Comparison of ENCODE assay signal across 14 mouse cellular contexts in the genomic region with DNA sequence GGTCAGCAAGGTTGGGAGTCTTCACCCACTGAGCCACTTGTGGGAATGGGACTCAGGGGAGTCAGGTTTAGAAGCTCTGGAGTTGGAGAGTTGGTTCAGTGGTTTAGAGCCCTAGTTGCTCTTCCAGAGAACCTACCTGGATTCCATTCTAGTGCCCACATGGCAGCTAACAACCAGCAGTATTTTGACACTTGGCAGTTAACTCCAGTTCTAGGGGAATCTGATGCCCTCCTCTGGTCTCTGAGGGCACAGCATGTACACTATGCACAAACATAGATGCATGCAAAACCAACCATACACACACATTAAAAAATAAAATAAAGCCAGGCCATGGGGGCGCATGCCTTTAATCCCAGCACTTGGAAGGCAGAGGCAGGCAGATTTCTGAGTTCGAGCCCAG. TPM values are rescaled to one million over a fixed set of nuclear protein-coding genes. Genes with fewer than 3 reads are reported as not detected.
DNase-seq lines count a peak whose midpoint lies in the region; ATAC-seq and TF ChIP-seq lines count a peak whose summit lies in the region.
"Had no signal": no experiment of that assay in that cellular context is flagged by ENCODE, and none has a peak within 500 bp of the region (broad histone marks: within the 10 kb centered on the region; RNA-seq: fewer than 3 reads in every experiment).

No protein-coding gene starts in this region.

- no peak overlapping the region for H3K4me3 ChIP-seq in forebrain, embryonic 10.5 days
- no peak overlapping the region for H3K4me3 ChIP-seq in forebrain, embryonic 12.5 days (replicated peaks)
- no peak overlapping the region for H3K4me3 ChIP-seq in liver, embryonic 14.5 days (ENCODE audit: insufficient read depth in 1 of 2, low read depth in 2 of 2, low read length in 2 of 2)
- no peak overlapping the region for H3K4me3 ChIP-seq in MEL (ENCODE audit: control insufficient read depth in 1 of 2, insufficient read depth in 1 of 2, low read depth in 2 of 2, low read length in 2 of 2)
- H3K4me3 ChIP-seq: embryonic facial prominence, embryonic 15.5 days; limb, embryonic 12.5 days; megakaryocyte, embryonic 14.5 days; neural tube, embryonic 13.5 days had no signal

- no peaks in the 10 kb centered on the region for H3K9me3 ChIP-seq in forebrain, embryonic 10.5 days
- H3K9me3 ChIP-seq in forebrain, embryonic 12.5 days, result no peaks in the 10 kb centered on the region
- no peaks in the 10 kb centered on the region for H3K9me3 ChIP-seq in liver, embryonic 14.5 days (ENCODE audit: control insufficient read depth, low read length)
- H3K9me3 ChIP-seq in MEL (replicated peaks; ENCODE audit: insufficient read depth, low read length), result no peaks in the 10 kb centered on the region
- H3K9me3 ChIP-seq: embryonic facial prominence, embryonic 15.5 days; limb, embryonic 12.5 days; megakaryocyte, embryonic 14.5 days; neural tube, embryonic 13.5 days had no signal

- H3K27ac ChIP-seq in forebrain, embryonic 10.5 days, result no peak overlapping the region
- no peak overlapping the region for H3K27ac ChIP-seq in forebrain, embryonic 12.5 days
- H3K27ac ChIP-seq in liver, embryonic 14.5 days, result no peak overlapping the region
- no peak overlapping the region for H3K27ac ChIP-seq in MEL (ENCODE audit: control insufficient read depth, low read depth, low read length)
- H3K27ac ChIP-seq: embryonic facial prominence, embryonic 15.5 days; limb, embryonic 12.5 days; neural tube, embryonic 13.5 days had no signal

- no peak for ATAC-seq in forebrain, embryonic 12.5 days (ENCODE audit: low FRiP score)
- ATAC-seq in liver, embryonic 14.5 days (ENCODE audit: insufficient read depth), result no peak

- TF ChIP-seq EP300 in liver, embryonic 14.5 days (IDR thresholded peaks at IDR 0.05; ENCODE audit: low read depth), result no peak
- no peak for TF ChIP-seq EP300 in MEL (IDR thresholded peaks at IDR 0.05; ENCODE audit: low read depth in 1 of 2, low read length in 2 of 2)

- peak; percentile 84 for TF ChIP-seq RAD21 in MEL (IDR thresholded peaks at IDR 0.05; ENCODE audit: low read depth, low read length)

- H3K27me3 ChIP-seq in forebrain, embryonic 10.5 days (ENCODE audit: poor library complexity, severe bottlenecking), result peaks cover 1% of the 10 kb centered on the region
- H3K27me3 ChIP-seq in forebrain, embryonic 12.5 days, result no peaks in the 10 kb centered on the region
- no peaks in the 10 kb centered on the region for H3K27me3 ChIP-seq in liver, embryonic 14.5 days (ENCODE audit: control insufficient read depth, insufficient read depth, low read length)
- no peaks in the 10 kb centered on the region for H3K27me3 ChIP-seq in MEL (ENCODE audit: control insufficient read depth in 1 of 2, insufficient read depth in 2 of 2, low read length in 2 of 2)
- H3K27me3 ChIP-seq: embryonic facial prominence, embryonic 15.5 days; limb, embryonic 12.5 days; neural tube, embryonic 13.5 days had no signal

- no peaks in the 10 kb centered on the region; the same call in 1 of the 2 replicates for H3K79me2 ChIP-seq in MEL (ENCODE audit: control insufficient read depth, insufficient read depth, low read length, poor library complexity)

- peaks cover 19% of the 10 kb centered on the region for H3K4me1 ChIP-seq in forebrain, embryonic 10.5 days
- H3K4me1 ChIP-seq in forebrain, embryonic 12.5 days, result peaks cover 14% of the 10 kb centered on the region
- peaks cover 6 to 13% of the 10 kb centered on the region in 2 experiments for H3K4me1 ChIP-seq in liver, embryonic 14.5 days (replicated peaks; ENCODE audit: control insufficient read depth in 2 of 2, insufficient read depth in 2 of 2, low read length in 1 of 2)
- peaks cover 26 to 36% of the 10 kb centered on the region in 2 experiments for H3K4me1 ChIP-seq in MEL (ENCODE audit: control insufficient read depth in 1 of 2, insufficient read depth in 2 of 2, low read length in 2 of 2)

- no peak overlapping the region for H3K9ac ChIP-seq in forebrain, embryonic 12.5 days
- no peak overlapping the region for H3K9ac ChIP-seq in liver, embryonic 14.5 days (replicated peaks)
- H3K9ac ChIP-seq in MEL (ENCODE audit: control insufficient read depth, low read depth, low read length, poor library complexity, severe bottlenecking), result no peak overlapping the region
- H3K9ac ChIP-seq: embryonic facial prominence, embryonic 15.5 days; limb, embryonic 12.5 days; neural tube, embryonic 13.5 days had no signal

- DNase-seq in forebrain, embryonic 10.5 days (ENCODE audit: extremely low spot score, low spot score), result peak; percentile 16
- no peak for DNase-seq in liver, embryonic 14.5 days (ENCODE audit: low read depth in 3 of 3, low spot score in 3 of 3)
- DNase-seq in liver (no peak), MEL (ENCODE audit: low read depth, low spot score) (peak; percentile 81)
- peak; percentile 40 for DNase-seq in retina, postnatal 1 day
- no peak for DNase-seq in frontal cortex, postnatal 25 days (ENCODE audit: low spot score in 2 of 2)
- no peak for DNase-seq in adrenal gland, adult 8-10 months
- DNase-seq: cerebellum, adult 11-12 months; heart, postnatal 14 days had no signal

- TF ChIP-seq POLR2A in MEL (IDR thresholded peaks at IDR 0.05; ENCODE audit: control insufficient read depth in 1 of 2, insufficient read depth in 1 of 2, low read depth in 1 of 2, low read length in 2 of 2, poor library complexity in 1 of 2), result no peak

- 91% methylated on average over 2 of the region's 2 CpGs for WGBS in forebrain, embryonic 10.5 days
- WGBS in forebrain, embryonic 12.5 days, result 91% methylated on average over 2 of the region's 2 CpGs
- WGBS in liver, embryonic 14.5 days (ENCODE audit: insufficient replicate concordance), result 62% methylated on average over 2 of the region's 2 CpGs

- H3K36me3 ChIP-seq in forebrain, embryonic 10.5 days (replicated peaks), result peaks cover 1% of the 10 kb centered on the region; the same call in 1 of the 2 replicates
- H3K36me3 ChIP-seq in forebrain, embryonic 12.5 days (replicated peaks), result peaks cover 1% of the 10 kb centered on the region; the same call in 1 of the 2 replicates
- H3K36me3 ChIP-seq in liver, embryonic 14.5 days (replicated peaks; ENCODE audit: control insufficient read depth, insufficient read depth, low read depth), result no peaks in the 10 kb centered on the region
- H3K36me3 ChIP-seq in MEL (ENCODE audit: control insufficient read depth in 1 of 2, insufficient read depth in 2 of 2, low read length in 2 of 2), result peaks cover 0 to 32% of the 10 kb centered on the region in 2 experiments; a peak in 2 of 4 replicates

- no peak overlapping the region for H3K4me2 ChIP-seq in forebrain, embryonic 12.5 days
- no peak overlapping the region for H3K4me2 ChIP-seq in liver, embryonic 14.5 days (ENCODE audit: low read depth)
- H3K4me2 ChIP-seq: embryonic facial prominence, embryonic 15.5 days; limb, embryonic 12.5 days; neural tube, embryonic 13.5 days had no signal

- TF ChIP-seq CTCF in liver, embryonic 14.5 days (IDR thresholded peaks at IDR 0.05; ENCODE audit: low read depth), result peak; percentile 43
- peak; percentile 50 to 87 (median 68) for TF ChIP-seq CTCF in MEL (IDR thresholded peaks at IDR 0.05 in 2 of 3, conservative IDR thresholded peaks at IDR 0.05 in 1 of 3; ENCODE audit: control insufficient read depth in 1 of 3, insufficient read depth in 1 of 3, low read depth in 2 of 3, low read length in 3 of 3, poor library complexity in 1 of 3, severe bottlenecking in 1 of 3)

RNA-seq across cellular contexts. Expression of gene Gba, which starts 8.9 kb away (rescaled TPM):
- 34.2 and 34.7 TPM in 2 replicates for polyA plus RNA-seq in forebrain, embryonic 10.5 days (2016; fragmentation: Nextera tagmentation; extraction: Ambion mirVana)
- polyA plus RNA-seq in forebrain, embryonic 12.5 days (2016; fragmentation: Nextera tagmentation; extraction: Ambion mirVana), result 34.3 and 37.4 TPM in 2 replicates
- polyA plus RNA-seq in liver, embryonic 14.5 days (2012; rRNA removed), result 16.5 and 19.9 TPM in 2 replicates
- polyA plus RNA-seq in liver, embryonic 14.5 days (2014; fragmentation: Nextera tagmentation; extraction: Ambion mirVana), result 20.7 and 21.2 TPM in 2 replicates
- total RNA-seq in MEL (2012; rRNA removed), result 42.8 and 49.1 TPM in 2 replicates
- polyA plus RNA-seq in MEL (2012; ENCODE audit: insufficient read depth in 1 of 2, insufficient read length in 2 of 2, low read depth in 1 of 2, low replicate concordance in 2 of 2, missing spikeins in 1 of 2), result 10 to 100 TPM in 1 of 2 experiments, not detected in 1; 55.0 TPM
- total RNA-seq in adrenal gland, adult 8-10 months (2022), result 10 to 100 TPM; 65.6 to 84.3 (median 70.5) TPM

RNA-seq across cellular contexts. Expression of gene Fam189b, which starts 10.9 kb away (rescaled TPM):
- 25.1 and 25.6 TPM in 2 replicates for polyA plus RNA-seq in forebrain, embryonic 10.5 days (2016; fragmentation: Nextera tagmentation; extraction: Ambion mirVana)
- polyA plus RNA-seq in forebrain, embryonic 12.5 days (2016; fragmentation: Nextera tagmentation; extraction: Ambion mirVana), result 25.6 and 26.3 TPM in 2 replicates
- 3.6 and 3.9 TPM in 2 replicates for polyA plus RNA-seq in liver, embryonic 14.5 days (2012; rRNA removed)
- polyA plus RNA-seq in liver, embryonic 14.5 days (2014; fragmentation: Nextera tagmentation; extraction: Ambion mirVana), result 1.7 and 2.6 TPM in 2 replicates
- total RNA-seq in MEL (2012; rRNA removed), result 6.2 and 7.0 TPM in 2 replicates
- polyA plus RNA-seq in MEL (2012; ENCODE audit: insufficient read depth in 1 of 2, insufficient read length in 2 of 2, low read depth in 1 of 2, low replicate concordance in 2 of 2, missing spikeins in 1 of 2), result 10 to 100 TPM in 1 of 2 experiments, not detected in 1; 35.3 TPM
- total RNA-seq in adrenal gland, adult 8-10 months (2022), result 10 to 100 TPM; 16.7 to 32.5 (median 23.3) TPM

RNA-seq across cellular contexts. Expression of gene Scamp3, which starts 16.6 kb away (rescaled TPM):
- 100 and 103 TPM in 2 replicates for polyA plus RNA-seq in forebrain, embryonic 10.5 days (2016; fragmentation: Nextera tagmentation; extraction: Ambion mirVana)
- 89.7 and 94.4 TPM in 2 replicates for polyA plus RNA-seq in forebrain, embryonic 12.5 days (2016; fragmentation: Nextera tagmentation; extraction: Ambion mirVana)
- 35.3 and 46.3 TPM in 2 replicates for polyA plus RNA-seq in liver, embryonic 14.5 days (2012; rRNA removed)
- polyA plus RNA-seq in liver, embryonic 14.5 days (2014; fragmentation: Nextera tagmentation; extraction: Ambion mirVana), result 41.0 and 44.2 TPM in 2 replicates
- total RNA-seq in MEL (2012; rRNA removed), result 78.1 and 101 TPM in 2 replicates
- 100 to 1,000 TPM in 1 of 2 experiments, not detected in 1; 287 TPM for polyA plus RNA-seq in MEL (2012; ENCODE audit: insufficient read depth in 1 of 2, insufficient read length in 2 of 2, low read depth in 1 of 2, low replicate concordance in 2 of 2, missing spikeins in 1 of 2)
- 100 to 1,000 TPM in 1 of 4 experiments, 10 to 100 TPM in 3; 90.1 to 110 (median 94.1) TPM for total RNA-seq in adrenal gland, adult 8-10 months (2022)

RNA-seq across cellular contexts. Expression of gene Thbs3, which starts 21.1 kb away (rescaled TPM):
- 65.8 and 78.2 TPM in 2 replicates for polyA plus RNA-seq in forebrain, embryonic 10.5 days (2016; fragmentation: Nextera tagmentation; extraction: Ambion mirVana)
- polyA plus RNA-seq in forebrain, embryonic 12.5 days (2016; fragmentation: Nextera tagmentation; extraction: Ambion mirVana), result 95.1 and 97.9 TPM in 2 replicates
- polyA plus RNA-seq in liver, embryonic 14.5 days (2012; rRNA removed), result 0.96 and 1.7 TPM in 2 replicates
- polyA plus RNA-seq in liver, embryonic 14.5 days (2014; fragmentation: Nextera tagmentation; extraction: Ambion mirVana), result 0.44 and 0.79 TPM in 2 replicates
- total RNA-seq in MEL (2012; rRNA removed), result 1.8 and 3.4 TPM in 2 replicates
- 1 to 10 TPM in 1 of 2 experiments, not detected in 1; 4.9 TPM for polyA plus RNA-seq in MEL (2012; ENCODE audit: insufficient read depth in 1 of 2, insufficient read length in 2 of 2, low read depth in 1 of 2, low replicate concordance in 2 of 2, missing spikeins in 1 of 2)
- 1 to 10 TPM; 4.1 to 8.6 (median 7.8) TPM for total RNA-seq in adrenal gland, adult 8-10 months (2022)

RNA-seq across cellular contexts. Expression of gene Clk2, which starts 29.3 kb away (rescaled TPM):
- 33.7 and 34.2 TPM in 2 replicates for polyA plus RNA-seq in forebrain, embryonic 10.5 days (2016; fragmentation: Nextera tagmentation; extraction: Ambion mirVana)
- polyA plus RNA-seq in forebrain, embryonic 12.5 days (2016; fragmentation: Nextera tagmentation; extraction: Ambion mirVana), result 41.1 and 42.5 TPM in 2 replicates
- 26.1 and 28.8 TPM in 2 replicates for polyA plus RNA-seq in liver, embryonic 14.5 days (2012; rRNA removed)
- polyA plus RNA-seq in liver, embryonic 14.5 days (2014; fragmentation: Nextera tagmentation; extraction: Ambion mirVana), result 6.7 and 7.2 TPM in 2 replicates
- 27.5 and 28.2 TPM in 2 replicates for total RNA-seq in MEL (2012; rRNA removed)
- polyA plus RNA-seq in MEL (2012; ENCODE audit: insufficient read depth in 1 of 2, insufficient read length in 2 of 2, low read depth in 1 of 2, low replicate concordance in 2 of 2, missing spikeins in 1 of 2), result 100 to 1,000 TPM in 1 of 2 experiments, 10 to 100 TPM in 1; 83.6 to 138 TPM
- total RNA-seq in adrenal gland, adult 8-10 months (2022), result 10 to 100 TPM; 55.2 to 85.7 (median 71.2) TPM

Comparison
In these comparisons a context has a peak if more than half of its experiments do, and no peak if none do; other contexts are left out.
1. DNase-seq: peak in forebrain, embryonic 10.5 days (single experiment), MEL (single experiment) and retina, postnatal 1 day (single experiment); none in liver, embryonic 14.5 days (0 of 3), liver (single experiment), frontal cortex, postnatal 25 days (0 of 2) and adrenal gland, adult 8-10 months (single experiment).